Mouse (Mus musculus) G1E (cell line): ENCODE results near the gene Gpha2. TPM values are rescaled to one million over a fixed set of nuclear protein-coding genes. Genes with fewer than 3 reads are reported as not detected.

Experiments used
- ATAC-seq: 2 replicates; pipeline ENCODE4 v1.8.0; 2016; ENCODE audit warnings: mild to moderate bottlenecking; ENCODE audit not compliant: insufficient number of reproducible peaks, poor library complexity, low FRiP score, severe bottlenecking; ENCODE audit errors: extremely low read depth
- DNase-seq: peaks from one replicate; pipeline ENCODE4 v3.0.0; 2012; ENCODE audit warnings: low spot score
- H3K27me3 ChIP-seq: 2 replicates; pipeline ENCODE4 v1.6.1; 2012; ENCODE audit warnings: mild to moderate bottlenecking, low read length, inconsistent platforms; ENCODE audit not compliant: insufficient read depth
- H3K36me3 ChIP-seq: replicated peaks from 2 replicates; pipeline ENCODE3; 2012; ENCODE audit warnings: mild to moderate bottlenecking, inconsistent platforms
- H3K4me1 ChIP-seq: 2 replicates; pipeline ENCODE4 v1.6.1; 2012; ENCODE audit warnings: low read depth, low read length, inconsistent platforms, mixed read lengths; ENCODE audit not compliant: insufficient read depth
- H3K4me3 ChIP-seq: 2 replicates; pipeline ENCODE4 v1.5.1; 2012; ENCODE audit warnings: low read depth, mild to moderate bottlenecking, inconsistent platforms, low read length, moderate library complexity, mixed read lengths
- H3K9me3 ChIP-seq: replicated peaks from 2 replicates; pipeline ENCODE4 v1.6.1; 2012; ENCODE audit warnings: inconsistent platforms
- CTCF ChIP-seq: IDR thresholded peaks from 2 replicates; pipeline ENCODE4 v1.5.1; 2012; ENCODE audit warnings: low read depth, low read length, inconsistent platforms, mixed read lengths
- GATA1 ChIP-seq: IDR thresholded peaks from 2 replicates; pipeline ENCODE4 v1.6.1; 2012; ENCODE audit warnings: borderline replicate concordance, low read length, inconsistent platforms, mixed read lengths
- GATA2 ChIP-seq: IDR thresholded peaks from 2 replicates; pipeline ENCODE4 v1.6.1; 2012; ENCODE audit warnings: low read depth, low read length, inconsistent platforms, borderline replicate concordance
- POLR2AphosphoS5 ChIP-seq: IDR thresholded peaks from 2 replicates; pipeline ENCODE4 v1.6.1; 2012; ENCODE audit warnings: low read depth, low read length, inconsistent platforms; ENCODE audit not compliant: insufficient replicate concordance
- TAL1 ChIP-seq: conservative IDR thresholded peaks from 2 replicates; pipeline ENCODE4 v1.6.1; 2012; ENCODE audit warnings: low read depth, low read length, inconsistent platforms, mixed read lengths
- polyA plus RNA-seq: library from polyadenylated mRNA; stranded (reverse); fragments of >175 nt; gene quantifications from 2 replicates; pipeline ENCODE4 v1.2.3, GENCODE M21; 2012
- total RNA-seq, 2 experiments: library from RNA; stranded (forward) in 1 of 2; stranded (reverse) in 1 of 2; fragments of 200-1000 nt in 1 of 2; fragments of >200 nt in 1 of 2; fragmentation: Nextera tagmentation in 1 of 2; gene quantifications; 2 replicates each; pipeline ENCODE4 v1.2.3; 2014 to 2017

Gene Gpha2
- total RNA-seq (2014; fragmentation: Nextera tagmentation) (not detected in 2 replicates), total RNA-seq (2017) (not detected in 2 replicates), polyA plus RNA-seq (not detected in 2 replicates)

DNA sequence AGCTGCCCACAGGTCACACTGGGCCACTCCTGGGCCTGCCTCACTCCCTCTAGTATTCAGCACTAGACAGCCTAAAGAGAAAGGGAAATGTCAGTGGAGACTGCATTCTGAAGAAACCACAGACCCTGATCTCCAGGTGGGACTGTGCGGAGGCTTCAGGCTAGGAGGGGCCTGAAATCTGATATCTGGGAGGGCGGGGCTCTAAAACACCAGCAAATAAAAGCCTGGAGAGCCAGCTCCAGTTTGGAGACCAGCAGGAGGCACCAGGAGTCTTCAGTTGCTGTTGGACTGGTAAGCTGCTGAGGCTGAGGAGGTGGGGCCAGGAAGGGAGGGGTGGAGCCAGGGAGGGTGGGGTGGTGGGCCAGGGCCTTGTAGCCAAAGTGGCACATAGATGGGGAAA is at the start of gene Gpha2:
Gene Gpha2 (plus strand): TSS at position 246 of the 400 bp plus-strand sequence.
- Histone ChIP-seq H3K9me3 (no peaks in the 10 kb centered on the region), H3K4me3 (no peak within 1 kb of the TSS), H3K27me3 (peaks cover 22% of the 10 kb centered on the region), H3K36me3 (peaks cover 46% of the 10 kb centered on the region), H3K4me1 (no peaks in the 10 kb centered on the region; the same call in 1 of the 2 replicates)
- DNase-seq (no peak), ATAC-seq (no peak)
- TF ChIP-seq GATA1 (no peak), CTCF (no peak), TAL1 (no peak), GATA2 (no peak), POLR2AphosphoS5 (no peak)

DNA sequence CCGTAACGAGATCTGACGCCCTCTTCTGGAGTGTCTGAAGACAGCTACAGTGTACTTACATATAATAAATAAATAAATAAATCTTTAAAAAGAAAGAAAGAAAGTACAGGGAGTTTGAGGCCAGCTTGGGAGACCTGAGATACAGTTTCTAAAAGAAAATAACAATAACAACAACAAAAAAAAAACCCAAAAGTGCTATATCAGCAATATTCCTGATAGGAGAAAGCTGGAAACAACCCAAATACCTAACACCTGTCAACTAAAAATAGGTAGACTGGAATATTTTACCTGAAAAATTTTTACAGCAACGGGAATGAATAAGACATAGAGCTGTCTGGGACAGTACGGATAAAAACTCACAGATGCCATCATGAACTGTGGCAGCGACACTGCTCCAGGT is 47.4 kb upstream of the Gpha2 start:
- ATAC-seq: no peak
- H3K36me3 ChIP-seq: no peaks in the 10 kb centered on the region
- no peak for TF ChIP-seq CTCF
- no peak for TF ChIP-seq GATA2
- TF ChIP-seq TAL1: no peak
- no peak for TF ChIP-seq GATA1
- TF ChIP-seq POLR2AphosphoS5: no peak
- H3K27me3 ChIP-seq: peaks cover 6% of the 10 kb centered on the region
- no peaks in the 10 kb centered on the region for H3K9me3 ChIP-seq
- DNase-seq: no peak
- no peaks in the 10 kb centered on the region for H3K4me1 ChIP-seq
- no peak overlapping the region for H3K4me3 ChIP-seq

DNA sequence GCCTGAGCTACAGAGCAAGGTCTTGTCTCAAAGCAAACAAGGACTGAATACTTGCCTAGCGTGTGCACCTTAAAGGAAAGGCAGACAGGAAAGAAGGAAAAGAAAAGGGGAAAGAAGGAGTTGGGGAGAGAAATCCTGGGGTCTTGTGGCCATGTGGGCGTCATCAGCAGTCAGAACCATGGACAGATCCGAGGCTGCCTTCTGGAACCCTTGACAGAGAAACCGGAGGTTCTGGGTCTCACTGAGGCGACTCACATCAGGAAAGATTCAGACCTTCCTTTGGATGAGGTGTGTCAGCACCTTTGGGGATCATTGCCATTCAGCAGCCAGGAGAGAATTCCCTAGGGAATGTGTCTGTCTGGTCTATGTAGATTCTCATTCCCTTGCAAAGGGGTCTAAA is 44.6 kb upstream of the Gpha2 start:
- Histone ChIP-seq H3K4me1 (no peaks in the 10 kb centered on the region), H3K27me3 (peaks cover 3% of the 10 kb centered on the region; the same call in 1 of the 2 replicates), H3K9me3 (no peaks in the 10 kb centered on the region), H3K4me3 (no peak overlapping the region), H3K36me3 (no peaks in the 10 kb centered on the region)
- TF ChIP-seq GATA2 (no peak), CTCF (no peak), TAL1 (no peak), GATA1 (no peak), POLR2AphosphoS5 (no peak)
- ATAC-seq (no peak), DNase-seq (no peak)

DNA sequence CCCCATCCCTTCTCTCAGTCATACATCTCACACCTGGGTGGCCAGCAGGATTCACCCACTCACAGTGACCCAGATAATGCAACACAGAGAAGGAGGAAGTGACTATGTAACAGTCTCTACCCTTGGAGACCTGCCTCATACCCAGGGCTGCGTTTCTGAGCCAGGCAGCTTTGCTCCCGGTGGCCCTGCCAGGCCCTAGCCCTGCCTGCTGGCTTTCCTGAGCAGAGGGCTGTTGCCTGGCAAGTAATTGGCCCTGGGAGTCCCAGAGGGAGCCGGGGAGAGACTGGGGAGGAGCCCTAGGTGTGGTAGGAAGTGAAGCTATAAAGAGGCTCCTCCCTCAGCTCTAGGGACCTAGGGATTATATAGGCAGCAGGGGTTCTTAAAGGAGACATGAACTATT is 43.6 kb upstream of the Gpha2 start:
- H3K27me3 ChIP-seq: peaks cover 3% of the 10 kb centered on the region; the same call in 1 of the 2 replicates
- no peak for DNase-seq
- ATAC-seq: no peak
- no peaks in the 10 kb centered on the region for H3K4me1 ChIP-seq
- TF ChIP-seq CTCF: no peak
- TF ChIP-seq TAL1: no peak
- TF ChIP-seq GATA2: no peak
- TF ChIP-seq GATA1: no peak
- TF ChIP-seq POLR2AphosphoS5: no peak
- H3K9me3 ChIP-seq: no peaks in the 10 kb centered on the region
- no peaks in the 10 kb centered on the region for H3K36me3 ChIP-seq
- no peak overlapping the region for H3K4me3 ChIP-seq

DNA sequence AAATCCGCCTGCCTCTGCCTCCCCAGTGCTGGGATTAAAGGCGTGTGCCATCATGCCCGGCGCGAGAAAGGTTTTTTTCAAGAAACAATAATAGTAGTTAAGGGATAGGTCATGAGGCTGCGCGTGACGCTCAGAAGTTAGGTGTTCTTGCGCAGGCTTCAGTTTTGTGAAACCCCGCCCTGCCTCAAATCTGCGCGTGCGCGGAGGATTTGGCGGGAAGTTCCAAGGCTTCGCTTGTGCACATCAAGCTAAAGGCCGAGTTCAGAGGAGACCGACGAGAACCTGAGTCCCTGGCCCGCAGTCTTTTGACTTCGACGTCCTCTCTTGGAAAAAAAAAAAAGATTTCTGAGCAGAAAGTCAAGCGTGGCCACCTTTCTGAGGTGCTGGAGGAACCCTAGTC is 42.0 kb upstream of the Gpha2 start, which contains the start of gene Majin:
Gene Majin (plus strand): TSS at position 258 of the 400 bp plus-strand sequence.
- ATAC-seq (no peak), DNase-seq (no peak)
- H3K4me1 ChIP-seq: no peaks in the 10 kb centered on the region
- no peak within 1 kb of the TSS for H3K4me3 ChIP-seq
- no peak for TF ChIP-seq GATA1
- TF ChIP-seq GATA2: no peak
- TF ChIP-seq CTCF: no peak
- TF ChIP-seq TAL1: no peak
- TF ChIP-seq POLR2AphosphoS5: no peak
- no peaks in the 10 kb centered on the region for H3K36me3 ChIP-seq
- H3K9me3 ChIP-seq: no peaks in the 10 kb centered on the region
- H3K27me3 ChIP-seq: peaks cover 3% of the 10 kb centered on the region; the same call in 1 of the 2 replicates

DNA sequence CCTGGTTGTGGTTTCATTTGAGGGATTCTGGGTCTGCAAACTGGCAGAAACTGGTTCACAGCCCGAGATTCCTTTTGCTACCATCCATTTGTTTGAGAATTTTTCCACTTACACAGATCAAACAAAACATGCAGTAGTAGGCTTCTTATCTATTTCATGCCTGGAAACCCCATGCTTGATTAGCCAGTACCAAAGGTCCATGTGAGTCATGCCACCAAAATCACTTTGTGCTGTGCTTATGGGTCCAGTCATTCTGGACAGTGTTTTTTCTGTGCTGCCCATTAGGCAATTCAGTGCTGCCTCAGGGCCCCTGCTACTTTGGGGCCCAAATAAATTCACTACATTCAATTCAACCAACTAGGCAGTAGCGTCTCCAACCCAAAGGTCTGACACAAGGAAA is 21.9 kb upstream of the Gpha2 start:
- Histone ChIP-seq H3K27me3 (peaks cover 10% of the 10 kb centered on the region), H3K36me3 (no peaks in the 10 kb centered on the region), H3K4me3 (no peak overlapping the region), H3K9me3 (no peaks in the 10 kb centered on the region), H3K4me1 (no peaks in the 10 kb centered on the region)
- DNase-seq (no peak), ATAC-seq (no peak)
- TF ChIP-seq CTCF: no peak
- TF ChIP-seq GATA1: no peak
- TF ChIP-seq GATA2: no peak
- no peak for TF ChIP-seq TAL1
- no peak for TF ChIP-seq POLR2AphosphoS5
